ENCODE assay signal across 12 mouse cellular contexts in genomic region chr11:120179374-120179773, GRCm38 (mm10). TPM values are rescaled to one million over a fixed set of nuclear protein-coding genes. Genes with fewer than 3 reads are reported as not detected.
DNase-seq lines count a peak whose midpoint lies in the region; TF ChIP-seq lines count a peak whose summit lies in the region.
"Had no signal": no experiment of that assay in that cellular context is flagged by ENCODE, and none has a peak within 500 bp of the region (broad histone marks: within the 10 kb centered on the region; RNA-seq: fewer than 3 reads in every experiment).

No protein-coding gene starts in this region.

- no peak for TF ChIP-seq POLR2A in brain, embryonic 14.5 days (IDR thresholded peaks at IDR 0.05; ENCODE audit: borderline replicate concordance, extremely low read depth, insufficient read depth, insufficient read length, poor library complexity, severe bottlenecking)

- intact Hi-C loops in gastrocnemius, postnatal 14 days (cut with DNase I; ENCODE audit: low total_unique reads), result loop anchor here (10.0 kb wide), 1 partner anchor 125 kb away; no protein-coding TSS in a partner anchor
- intact Hi-C loops in gastrocnemius, postnatal 36 days (cut with DNase I), result no loop called here

- peak; percentile 41 for DNase-seq in gastrocnemius, postnatal 14 days
- no peak for DNase-seq in gastrocnemius, postnatal 36 days
- DNase-seq in layer of hippocampus, adult 11-12 months (ENCODE audit: low spot score), result peak; percentile 52
- DNase-seq in layer of hippocampus, postnatal 10 days (ENCODE audit: low spot score in 2 of 2), result no peak
- peak; percentile 59 for DNase-seq in brain, embryonic 14.5 days (ENCODE audit: low read depth)
- peak; percentile 76 for DNase-seq in retina, postnatal 1 day
- DNase-seq in embryo, embryonic 10.5 days (ENCODE audit: low spot score), result no peak
- DNase-seq: cerebellum, adult 9-11 months; heart, postnatal 36 days; liver; lung, embryonic 14.5 days; thymus, postnatal 4 days had no signal

- TF ChIP-seq CTCF in brain, embryonic 14.5 days (IDR thresholded peaks at IDR 0.05; ENCODE audit: borderline replicate concordance, extremely low read depth, insufficient read depth, insufficient read length), result no peak

RNA-seq across cellular contexts. Expression of gene Slc38a10, which starts 28.2 kb away (rescaled TPM):
- 10 to 100 TPM; 56.1 to 60.8 TPM for total RNA-seq in gastrocnemius, postnatal 14 days (2021)
- total RNA-seq in gastrocnemius, postnatal 36 days (2021), result 10 to 100 TPM; 43.0 to 43.4 TPM
- total RNA-seq in layer of hippocampus, postnatal 10 days (2021), result 100 to 1,000 TPM; 107 to 123 TPM
- polyA plus RNA-seq in brain, embryonic 14.5 days (2012; rRNA removed), result 122 and 134 TPM in 2 replicates

RNA-seq across cellular contexts. Expression of gene Bahcc1, which starts 53.4 kb away (rescaled TPM):
- total RNA-seq in gastrocnemius, postnatal 14 days (2021), result 1 to 10 TPM; 3.4 to 8.1 TPM
- 1 to 10 TPM; 2.3 to 4.1 TPM for total RNA-seq in gastrocnemius, postnatal 36 days (2021)
- 10 to 100 TPM; 21.9 to 26.0 TPM for total RNA-seq in layer of hippocampus, postnatal 10 days (2021)
- polyA plus RNA-seq in brain, embryonic 14.5 days (2012; rRNA removed), result 29.0 and 47.0 TPM in 2 replicates

Comparison
In these comparisons a context has a peak if more than half of its experiments do, and no peak if none do; other contexts are left out.
1. DNase-seq: peak in gastrocnemius, postnatal 14 days (single experiment), layer of hippocampus, adult 11-12 months (single experiment), brain, embryonic 14.5 days (single experiment) and retina, postnatal 1 day (single experiment); none in gastrocnemius, postnatal 36 days (0 of 2), layer of hippocampus, postnatal 10 days (0 of 2) and embryo, embryonic 10.5 days (single experiment).